Mouse (Mus musculus): ENCODE data around the gene Gramd1b.

Gene Gramd1b

GRCm38 (mm10) chr9:40400171-40400570 lies 131.0 kb downstream of the Gramd1b start:
- DNase-seq (ENCODE audit: low spot score in 2 of 2), result no peak

GRCm38 (mm10) chr9:40399359-40399932 lies 131.7 kb downstream of the Gramd1b start:
- DNase-seq (ENCODE audit: low spot score in 2 of 2), result no peak

- DNase-seq (ENCODE audit: low spot score in 2 of 2), result no peak
Measured at GRCm38 (mm10) chr9:40397471-40398245, 133.5 kb downstream of the Gramd1b start.

- DNase-seq (ENCODE audit: low spot score in 2 of 2), result peak in 1 of 2 experiments; percentile 70
Measured at GRCm38 (mm10) chr9:40397036-40397435, 134.1 kb downstream of the Gramd1b start.

- DNase-seq (ENCODE audit: low spot score in 2 of 2), result no peak
Measured at GRCm38 (mm10) chr9:40396171-40396570, 135.0 kb downstream of the Gramd1b start.

GRCm38 (mm10) chr9:40391852-40392695 lies 139.1 kb downstream of the Gramd1b start:
- DNase-seq (ENCODE audit: low spot score in 2 of 2), result peak; percentile 62 to 71

GRCm38 (mm10) chr9:40391359-40391758 lies 139.8 kb downstream of the Gramd1b start:
- no peak for DNase-seq (ENCODE audit: low spot score in 2 of 2)

- no peak for DNase-seq (ENCODE audit: low spot score in 2 of 2)
Measured at GRCm38 (mm10) chr9:40390904-40391303, 140.3 kb downstream of the Gramd1b start.

GRCm38 (mm10) chr9:40390396-40390760 lies 140.8 kb downstream of the Gramd1b start:
- no peak for DNase-seq (ENCODE audit: low spot score in 2 of 2)

GRCm38 (mm10) chr9:40389669-40390395 lies 141.4 kb downstream of the Gramd1b start:
- no peak for DNase-seq (ENCODE audit: low spot score in 2 of 2)

- no peak for DNase-seq (ENCODE audit: low spot score in 2 of 2)
Measured at GRCm38 (mm10) chr9:40389175-40389574, 142.0 kb downstream of the Gramd1b start.

- no peak for DNase-seq (ENCODE audit: low spot score in 2 of 2)
Measured at GRCm38 (mm10) chr9:40384781-40385180, 146.4 kb downstream of the Gramd1b start.

- DNase-seq (ENCODE audit: low spot score in 2 of 2), result no peak
Measured at GRCm38 (mm10) chr9:40382508-40382907, 148.7 kb downstream of the Gramd1b start.

- peak; percentile 57 to 64 for DNase-seq (ENCODE audit: low spot score in 2 of 2)
Measured at GRCm38 (mm10) chr9:40381416-40382411, 149.5 kb downstream of the Gramd1b start.

- no peak for DNase-seq (ENCODE audit: low spot score in 2 of 2)
Measured at GRCm38 (mm10) chr9:40376711-40377410, 154.3 kb downstream of the Gramd1b start.

GRCm38 (mm10) chr9:40376139-40376541 lies 155.0 kb downstream of the Gramd1b start:
- peak; percentile 57 to 61 for DNase-seq (ENCODE audit: low spot score in 2 of 2)

- no peak for DNase-seq (ENCODE audit: low spot score in 2 of 2)
Measured at GRCm38 (mm10) chr9:40375518-40375917, 155.7 kb downstream of the Gramd1b start.

GRCm38 (mm10) chr9:40374992-40375391 lies 156.2 kb downstream of the Gramd1b start:
- no peak for DNase-seq (ENCODE audit: low spot score in 2 of 2)

- no peak for DNase-seq (ENCODE audit: low spot score in 2 of 2)
Measured at GRCm38 (mm10) chr9:40374533-40374971, 156.6 kb downstream of the Gramd1b start.

- no peak for DNase-seq (ENCODE audit: low spot score in 2 of 2)
Measured at GRCm38 (mm10) chr9:40374052-40374451, 157.1 kb downstream of the Gramd1b start.

All from frontal cortex, postnatal 10 days (tissue).